Mouse (Mus musculus) layer of hippocampus, adult 9-10 months (tissue): ENCODE data around the gene Dync2li1.

Experiments
- DNase-seq: peaks from one replicate; pipeline ENCODE4 v3.0.0; 2022; ENCODE audit warnings: low spot score

Dync2li1 gene

GRCm38 (mm10) chr17:84685286-84685685, 59.0 kb downstream of the Dync2li1 start:
- DNase-seq = no peak

GRCm38 (mm10) chr17:84687994-84688393, 61.7 kb downstream of the Dync2li1 start:
- DNase-seq = no peak

- DNase-seq = no peak
These were observed 62.5 kb downstream of the Dync2li1 start for GRCm38 (mm10) chr17:84688834-84689233.

GRCm38 (mm10) chr17:84689316-84689715, 63.0 kb downstream of the Dync2li1 start:
- DNase-seq = no peak

- no peak for DNase-seq
These were observed 63.8 kb downstream of the Dync2li1 start for GRCm38 (mm10) chr17:84690111-84690510.

- no peak for DNase-seq
These were observed 67.4 kb downstream of the Dync2li1 start for GRCm38 (mm10) chr17:84693741-84694140.

GRCm38 (mm10) chr17:84696537-84696936, 70.2 kb downstream of the Dync2li1 start:
- no peak for DNase-seq

GRCm38 (mm10) chr17:84698727-84699126, 72.4 kb downstream of the Dync2li1 start:
- peak; percentile 80 for DNase-seq
